Mouse (Mus musculus) embryonic stem cell, embryonic (primary cell): Measurements from ENCODE around the gene Tbc1d22a.

Source experiments
- CTCF ChIA-PET, 4 experiments: fragments of 300-600 bp in 2 of 4; fragments of 350-600 bp in 2 of 4; sonication (Branson Sonifier 250); formaldehyde crosslinking; loops; one replicate each; lab custom pipeline; 2022; ENCODE audit warnings: inconsistent platforms in 2 of 4; lab: Charles Lee
- POLR2A ChIA-PET, 4 experiments: fragments of 300-600 bp in 2 of 4; fragments of 350-600 bp in 2 of 4; sonication (Branson Sonifier 250); formaldehyde crosslinking; loops; one replicate each; lab custom pipeline; 2022; ENCODE audit warnings: antibody characterized with exemption in 4 of 4, inconsistent platforms in 1 of 4; lab: Charles Lee

Gene Tbc1d22a

DNA sequence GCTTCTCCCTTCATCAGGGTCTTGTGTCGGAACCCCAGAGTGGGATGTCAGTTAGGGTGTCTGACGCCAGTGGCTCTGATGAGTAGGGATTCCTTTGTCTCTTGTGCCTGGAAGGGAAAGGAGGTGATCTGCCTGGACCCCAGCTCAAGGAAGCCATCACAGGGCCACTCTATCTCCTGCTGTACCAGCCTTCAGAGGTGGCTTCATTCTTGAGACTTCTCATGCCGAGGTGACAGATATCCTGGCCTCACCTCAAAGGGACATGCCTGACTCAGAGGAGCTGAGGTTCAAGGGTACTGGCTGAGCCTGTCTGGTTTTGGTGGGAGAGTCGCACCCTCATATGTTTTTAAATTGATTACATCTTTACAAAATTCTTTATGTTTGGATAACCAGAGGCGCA lies 19.7 kb downstream of the Tbc1d22a start:
- POLR2A ChIA-PET = interaction anchor here in 2 of 4 experiments (0.5 to 0.6 kb wide), 2 partner anchors 230 to 254 kb away, joined by 3 read pairs; no protein-coding TSS in a partner anchor
- CTCF ChIA-PET = interaction anchor here in 1 of 4 experiments (0.6 kb wide), 1 partner anchor 471 kb away, joined by 3 read pairs; no protein-coding TSS in a partner anchor

DNA sequence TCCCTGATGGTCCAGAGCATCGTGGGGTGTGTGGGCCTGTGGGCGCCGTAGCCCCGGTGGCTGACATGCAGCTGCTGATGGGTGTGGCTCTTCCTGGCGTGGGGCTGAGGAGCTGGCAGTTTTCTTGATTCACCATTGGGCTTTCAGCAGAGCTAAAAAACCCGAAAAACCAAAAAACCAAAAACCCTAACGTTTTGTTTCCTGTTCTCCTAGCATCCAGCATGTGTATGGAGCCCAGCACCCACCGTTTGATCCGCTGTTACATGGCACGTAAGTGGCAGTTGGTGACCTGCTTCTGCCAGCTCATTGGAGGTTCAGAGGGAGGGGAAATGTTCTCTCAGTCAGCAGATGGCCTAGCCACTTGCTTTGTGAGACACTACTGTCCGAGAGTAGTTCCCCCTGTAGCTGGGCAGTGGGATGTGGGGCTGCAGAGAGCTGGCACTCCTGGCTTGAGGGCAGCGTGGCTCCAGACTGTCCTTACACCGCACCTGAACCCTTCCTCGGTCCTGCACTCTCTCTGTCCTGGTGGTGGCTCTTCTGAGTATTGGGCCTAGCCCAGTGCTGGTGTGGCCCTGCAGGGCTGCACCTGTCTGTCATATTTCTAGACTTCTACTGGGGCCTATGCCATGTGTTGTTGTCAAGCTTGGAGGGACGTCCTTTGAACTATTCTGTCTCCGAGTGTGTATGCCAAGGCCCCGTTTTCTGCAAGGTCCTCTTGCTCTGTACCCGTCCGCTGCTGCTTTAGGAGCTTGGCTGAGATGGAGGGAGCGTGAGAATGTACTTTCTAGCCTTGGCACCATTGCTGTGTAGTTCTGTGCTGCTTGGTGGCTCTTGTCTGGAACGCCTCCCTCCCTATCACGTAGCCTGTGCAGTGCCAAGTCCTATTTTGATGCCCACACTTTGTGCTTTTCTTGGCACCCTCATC lies 20.5 kb downstream of the Tbc1d22a start:
- POLR2A ChIA-PET = interaction anchor here in 1 of 4 experiments (0.5 to 0.9 kb wide), 2 partner anchors 12 to 231 kb away, joined by 3 read pairs; no protein-coding TSS in a partner anchor
- CTCF ChIA-PET = interaction anchor here in 1 of 4 experiments (0.6 kb wide), 1 partner anchor 471 kb away, joined by 3 read pairs; no protein-coding TSS in a partner anchor

DNA sequence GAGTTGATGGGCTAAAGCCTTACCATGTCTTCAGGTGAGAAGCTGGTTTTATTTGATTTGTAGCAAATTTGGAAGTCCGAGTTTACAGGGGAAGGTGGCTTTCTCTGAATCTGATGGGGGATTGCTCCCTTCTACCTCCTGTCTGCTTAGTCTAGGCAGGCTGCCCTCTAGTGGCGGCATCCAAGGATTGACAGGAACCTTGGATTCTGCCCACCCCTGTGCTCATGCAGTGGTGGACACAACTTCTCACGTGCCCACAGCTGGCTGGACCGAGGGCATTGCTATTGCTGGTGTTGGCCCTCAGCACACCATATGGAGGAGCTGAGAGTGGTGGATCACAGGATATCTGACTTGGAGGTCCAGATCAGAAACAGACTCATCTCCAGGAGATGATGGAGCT lies 22.0 kb downstream of the Tbc1d22a start:
- POLR2A ChIA-PET = interaction anchor here in 1 of 4 experiments (0.5 to 1.3 kb wide), 2 partner anchors 34 to 46 kb away, joined by 3 read pairs; no protein-coding TSS in a partner anchor
- CTCF ChIA-PET = interaction anchor here (0.5 to 1.2 kb wide), 13 partner anchors 11 to 666 kb away, joined by 3 to 12 read pairs (median 4); no protein-coding TSS in a partner anchor

DNA sequence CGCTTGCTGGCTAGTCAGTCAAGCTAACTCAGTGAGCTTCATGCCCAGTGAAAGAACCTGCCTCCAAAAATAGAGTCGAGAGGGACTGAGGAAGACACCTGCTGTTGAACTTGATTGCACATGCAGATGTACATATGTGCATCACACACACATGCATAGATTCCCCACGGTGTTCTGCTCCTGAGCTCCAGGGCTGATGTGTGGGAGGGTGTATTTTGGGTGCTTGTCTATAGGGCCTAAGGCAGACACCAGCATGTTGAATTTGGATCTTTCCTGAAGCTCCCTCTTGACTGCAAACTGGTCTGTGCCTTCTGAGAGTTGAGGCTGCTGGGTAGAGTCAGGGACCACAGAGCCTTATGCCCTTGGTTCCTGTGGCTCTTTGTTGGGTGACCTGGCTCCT lies 23.8 kb downstream of the Tbc1d22a start:
- CTCF ChIA-PET = interaction anchor here (0.6 to 1.9 kb wide), 11 partner anchors 8 to 623 kb away, joined by 3 to 8 read pairs (median 3); partner anchors contain the start of gene Gramd4 (in 1 of the 4)
- POLR2A ChIA-PET = interaction anchor here in 2 of 4 experiments (0.5 to 1.7 kb wide), 3 partner anchors 23 to 37 kb away, joined by 3 to 4 read pairs (median 3); partner anchors contain the start of gene Tbc1d22a (in 1 of the 2)

DNA sequence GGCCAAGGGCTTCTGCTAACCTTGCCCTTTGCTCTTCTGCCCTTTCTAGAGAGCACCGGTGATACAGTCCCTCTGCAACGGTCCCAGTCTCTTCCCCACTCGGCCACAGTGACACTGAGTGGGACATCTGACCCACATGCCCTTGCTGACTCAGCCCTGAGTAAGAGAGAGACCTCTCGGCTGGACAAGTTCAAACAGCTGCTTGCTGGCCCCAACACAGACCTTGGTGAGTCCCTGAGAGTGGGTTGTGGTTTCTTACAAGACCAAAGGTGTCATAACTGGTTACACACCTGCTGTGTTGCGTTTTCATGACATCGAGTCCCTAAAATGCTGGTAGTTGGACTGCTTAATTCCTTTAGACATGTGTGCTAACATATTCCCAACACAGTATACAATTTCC lies 24.8 kb downstream of the Tbc1d22a start:
- POLR2A ChIA-PET = no interaction called here
- CTCF ChIA-PET = interaction anchor here in 2 of 4 experiments (1.2 to 1.9 kb wide), 2 partner anchors 18 to 51 kb away, joined by 3 to 4 read pairs; no protein-coding TSS in a partner anchor

DNA sequence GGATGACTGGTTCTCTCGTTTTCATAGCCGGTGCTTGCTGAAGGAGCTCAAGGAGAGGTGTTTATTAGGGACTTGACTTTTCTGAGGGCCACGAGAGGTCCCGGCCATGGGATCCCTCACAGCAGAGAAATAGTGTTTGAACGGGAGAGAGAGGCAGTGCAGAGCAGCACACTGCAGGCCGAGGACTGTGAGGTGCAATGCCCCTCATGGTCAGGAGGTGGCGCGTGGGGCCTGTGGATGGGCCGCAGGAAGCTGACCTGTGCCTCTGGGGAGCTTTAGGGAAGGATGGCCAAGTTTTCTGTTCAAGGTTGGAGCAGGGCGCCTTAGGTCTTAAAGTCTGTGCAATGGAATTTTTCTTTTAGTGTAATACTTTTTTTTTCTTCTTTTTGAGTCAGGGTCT lies 25.5 kb downstream of the Tbc1d22a start:
- POLR2A ChIA-PET = interaction anchor here in 2 of 4 experiments (0.6 kb wide), 2 partner anchors 349 to 783 kb away, joined by 3 read pairs; no protein-coding TSS in a partner anchor
- CTCF ChIA-PET = interaction anchor here in 3 of 4 experiments (0.6 to 1.7 kb wide), 22 partner anchors 10 to 1307 kb away, joined by 3 to 7 read pairs (median 3); partner anchors contain the start of gene Tbc1d22a (in 1 of the 3)

DNA sequence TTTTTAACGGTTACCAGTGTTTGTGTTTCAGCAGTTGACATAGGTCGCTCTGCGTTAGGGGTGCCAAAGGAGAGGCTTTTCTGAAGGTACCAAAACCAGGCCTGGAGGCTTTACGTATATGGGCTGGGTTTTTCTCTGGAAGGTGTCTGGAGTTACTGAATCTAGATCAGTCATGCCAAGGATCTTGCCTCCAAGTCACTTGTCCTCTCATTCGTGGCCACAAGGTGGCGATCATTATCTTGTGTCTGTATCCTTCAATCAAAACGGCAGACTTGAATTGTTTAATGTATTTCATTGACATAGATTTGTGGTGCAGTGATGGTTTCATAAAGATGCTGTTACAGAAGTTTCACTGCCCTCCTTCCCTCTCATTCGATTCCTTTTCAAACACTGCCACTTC lies 29.4 kb downstream of the Tbc1d22a start:
- ChIA-PET POLR2A (no interaction called here), CTCF (no interaction called here)

DNA sequence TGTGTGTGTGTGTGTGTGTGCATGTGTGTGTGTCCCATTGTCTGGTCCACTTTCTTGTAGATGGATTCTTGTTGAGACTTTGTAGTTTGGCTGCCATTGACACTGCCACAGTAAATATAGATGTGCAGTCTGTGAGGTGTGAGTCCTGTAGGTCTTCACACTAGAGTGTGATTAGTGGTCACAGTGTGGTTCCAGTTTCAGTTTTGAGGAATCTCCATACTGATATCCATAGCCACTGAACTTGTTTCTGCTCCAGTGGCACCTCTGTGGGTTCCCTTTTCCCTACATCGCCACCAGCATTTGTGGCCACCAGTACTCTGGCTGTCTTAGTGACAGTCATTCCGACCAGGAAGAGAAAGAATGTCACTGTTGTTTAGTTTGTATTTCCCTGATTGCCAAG lies 30.1 kb downstream of the Tbc1d22a start:
- ChIA-PET CTCF (no interaction called here), POLR2A (no interaction called here)

DNA sequence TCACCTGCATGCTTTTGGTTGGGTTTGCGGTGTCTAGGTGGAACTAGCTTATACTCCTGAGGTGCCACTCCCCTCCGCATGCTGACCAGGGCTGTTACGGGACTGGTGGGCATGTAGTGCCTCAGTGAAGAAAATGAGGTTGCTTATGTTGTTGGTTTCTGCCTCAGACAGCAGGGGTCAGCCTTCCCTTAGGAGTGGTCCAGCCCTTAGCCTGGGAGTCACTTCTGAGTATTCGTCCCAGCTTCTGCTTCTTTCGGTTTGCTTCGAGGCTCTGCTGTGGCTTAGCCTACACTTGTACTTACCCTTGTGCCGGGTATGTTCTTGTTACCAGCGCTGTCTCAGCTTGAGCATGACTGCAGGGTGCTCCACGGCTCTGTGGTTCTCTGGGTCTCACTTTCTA lies 36.0 kb downstream of the Tbc1d22a start:
- POLR2A ChIA-PET = interaction anchor here in 2 of 4 experiments (1.3 to 1.4 kb wide), 3 partner anchors 13 to 99 kb away, joined by 3 to 4 read pairs (median 3); no protein-coding TSS in a partner anchor
- CTCF ChIA-PET = interaction anchor here in 3 of 4 experiments (0.5 to 1.9 kb wide), 14 partner anchors 10 to 1527 kb away, joined by 3 to 7 read pairs (median 3); no protein-coding TSS in a partner anchor

DNA sequence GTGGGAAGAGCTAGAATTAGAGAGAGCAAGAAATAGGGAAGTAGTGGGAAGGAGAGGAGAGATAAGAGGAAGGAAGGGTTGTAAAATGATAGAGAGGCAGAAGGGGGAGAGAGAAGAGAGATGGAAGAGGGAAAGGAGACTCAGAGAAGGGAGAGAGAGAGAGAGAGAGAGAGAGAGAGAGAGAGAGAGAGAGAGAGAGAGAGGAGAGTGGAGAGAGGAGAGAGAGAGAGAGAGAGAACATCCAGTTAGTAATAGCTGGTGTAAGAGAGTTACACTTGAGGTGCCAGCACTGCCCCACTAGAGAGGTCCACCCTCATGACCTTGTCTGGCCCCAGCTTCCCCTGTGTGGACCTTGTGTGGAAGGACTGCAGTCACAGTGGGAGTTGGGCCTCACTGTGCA lies 37.9 kb downstream of the Tbc1d22a start:
- CTCF ChIA-PET = interaction anchor here in 1 of 4 experiments (0.7 kb wide), 1 partner anchor 16 kb away, joined by 12 read pairs; no protein-coding TSS in a partner anchor
- POLR2A ChIA-PET = interaction anchor here in 2 of 4 experiments (0.6 to 0.7 kb wide), 2 partner anchors 79 to 160 kb away, joined by 3 read pairs; no protein-coding TSS in a partner anchor

DNA sequence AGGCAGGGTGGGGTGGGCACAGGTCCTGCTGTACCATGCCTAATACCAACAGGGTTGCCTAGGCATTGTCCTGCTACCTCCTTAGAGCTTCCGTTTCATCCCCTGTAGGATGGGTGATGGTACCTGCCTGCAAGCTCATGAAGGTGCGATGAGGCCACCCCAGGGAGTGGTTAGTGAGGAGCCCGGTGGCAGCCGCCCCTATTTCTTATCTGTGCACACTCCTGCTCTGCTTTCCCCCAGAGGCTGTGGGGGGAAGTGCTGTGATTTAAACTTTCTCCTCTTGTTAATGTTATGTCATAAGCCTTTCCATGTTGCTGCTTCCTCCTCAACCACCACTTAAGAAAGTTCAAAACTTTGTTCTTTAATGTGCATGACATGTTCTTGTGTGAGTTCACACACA lies 38.4 kb downstream of the Tbc1d22a start:
- ChIA-PET POLR2A (interaction anchor here in 2 of 4 experiments (0.7 to 1.0 kb wide), 2 partner anchors 9 to 79 kb away, joined by 3 read pairs; no protein-coding TSS in a partner anchor), CTCF (interaction anchor here in 3 of 4 experiments (0.9 to 1.3 kb wide), 4 partner anchors 11 to 152 kb away, joined by 3 read pairs; no protein-coding TSS in a partner anchor)

DNA sequence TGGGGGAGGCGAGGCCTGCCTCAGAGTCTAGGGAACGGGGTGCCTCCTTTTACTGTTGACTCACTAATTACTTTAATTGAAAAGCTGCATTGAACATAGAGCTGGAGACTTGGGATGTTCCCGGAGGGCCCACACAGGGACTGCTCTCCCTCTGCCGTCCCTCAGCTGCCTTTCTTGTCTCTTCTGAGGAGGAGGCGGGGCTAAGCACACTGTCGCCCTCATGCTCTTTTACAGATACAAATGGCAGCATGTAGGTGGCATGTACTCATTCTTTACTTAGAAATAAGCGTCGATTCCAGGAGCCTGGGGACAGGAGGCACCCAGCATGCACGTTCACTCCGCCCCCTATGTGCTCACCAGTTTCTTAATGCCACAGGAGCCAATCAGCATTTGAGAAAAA lies 39.2 kb downstream of the Tbc1d22a start:
- CTCF ChIA-PET = interaction anchor here (0.6 to 1.3 kb wide), 7 partner anchors 10 to 1884 kb away, joined by 3 to 6 read pairs (median 3); no protein-coding TSS in a partner anchor
- POLR2A ChIA-PET = interaction anchor here in 1 of 4 experiments (1.0 to 1.2 kb wide), 2 partner anchors 8 to 29 kb away, joined by 3 to 4 read pairs; no protein-coding TSS in a partner anchor

DNA sequence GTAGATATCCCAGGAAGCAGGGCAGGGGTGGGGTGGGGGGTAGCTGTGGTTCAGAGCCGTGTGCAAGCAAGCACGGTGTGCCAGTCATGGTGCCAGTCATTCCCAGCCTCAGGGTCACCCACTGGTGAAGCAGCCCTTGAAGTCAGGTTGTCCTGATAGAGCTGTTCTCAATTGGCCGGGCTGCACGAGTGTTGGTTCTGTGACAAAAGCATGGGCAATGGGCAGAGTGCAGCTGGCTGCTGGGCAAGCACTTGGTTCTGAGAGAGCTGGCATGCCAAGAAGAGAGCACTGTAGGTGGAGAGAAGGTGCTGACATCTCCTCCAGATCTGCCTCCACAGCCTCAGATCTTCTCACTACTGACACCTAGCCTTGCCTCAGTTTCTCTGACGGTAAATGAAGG lies 41.9 kb downstream of the Tbc1d22a start:
- POLR2A ChIA-PET = interaction anchor here in 1 of 4 experiments (0.5 to 1.0 kb wide), 2 partner anchors 13 to 44 kb away, joined by 3 to 4 read pairs; no protein-coding TSS in a partner anchor
- CTCF ChIA-PET = interaction anchor here in 2 of 4 experiments (0.6 to 1.4 kb wide), 2 partner anchors 16 to 18 kb away, joined by 3 to 4 read pairs; no protein-coding TSS in a partner anchor

DNA sequence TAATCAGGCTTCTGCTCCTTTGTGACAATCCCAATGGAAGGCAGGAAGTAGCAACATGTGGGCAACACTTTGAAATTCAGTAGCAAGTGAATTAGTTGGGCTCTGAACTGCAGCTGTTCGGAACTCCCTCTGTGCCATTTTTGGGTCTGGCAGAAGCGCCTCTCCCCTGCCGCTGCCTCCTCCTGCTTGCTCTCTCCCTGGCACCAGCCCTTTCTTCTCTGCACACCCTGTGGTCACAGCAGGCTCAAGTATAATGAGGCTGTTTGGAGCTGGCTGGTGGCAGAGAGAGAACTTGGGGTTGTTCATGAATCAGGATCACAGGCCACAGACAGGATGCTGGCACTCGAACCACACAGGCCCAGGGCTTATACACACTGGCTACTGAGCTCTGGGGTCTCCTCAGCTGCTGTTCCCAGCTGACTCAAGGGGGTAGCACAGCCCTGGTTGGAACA lies 42.5 kb downstream of the Tbc1d22a start:
- POLR2A ChIA-PET = interaction anchor here in 1 of 4 experiments (0.5 to 1.0 kb wide), 3 partner anchors 12 to 45 kb away, joined by 3 to 4 read pairs (median 3); no protein-coding TSS in a partner anchor
- CTCF ChIA-PET = interaction anchor here in 3 of 4 experiments (0.6 to 1.4 kb wide), 3 partner anchors 17 to 19 kb away, joined by 3 to 4 read pairs (median 3); no protein-coding TSS in a partner anchor

DNA sequence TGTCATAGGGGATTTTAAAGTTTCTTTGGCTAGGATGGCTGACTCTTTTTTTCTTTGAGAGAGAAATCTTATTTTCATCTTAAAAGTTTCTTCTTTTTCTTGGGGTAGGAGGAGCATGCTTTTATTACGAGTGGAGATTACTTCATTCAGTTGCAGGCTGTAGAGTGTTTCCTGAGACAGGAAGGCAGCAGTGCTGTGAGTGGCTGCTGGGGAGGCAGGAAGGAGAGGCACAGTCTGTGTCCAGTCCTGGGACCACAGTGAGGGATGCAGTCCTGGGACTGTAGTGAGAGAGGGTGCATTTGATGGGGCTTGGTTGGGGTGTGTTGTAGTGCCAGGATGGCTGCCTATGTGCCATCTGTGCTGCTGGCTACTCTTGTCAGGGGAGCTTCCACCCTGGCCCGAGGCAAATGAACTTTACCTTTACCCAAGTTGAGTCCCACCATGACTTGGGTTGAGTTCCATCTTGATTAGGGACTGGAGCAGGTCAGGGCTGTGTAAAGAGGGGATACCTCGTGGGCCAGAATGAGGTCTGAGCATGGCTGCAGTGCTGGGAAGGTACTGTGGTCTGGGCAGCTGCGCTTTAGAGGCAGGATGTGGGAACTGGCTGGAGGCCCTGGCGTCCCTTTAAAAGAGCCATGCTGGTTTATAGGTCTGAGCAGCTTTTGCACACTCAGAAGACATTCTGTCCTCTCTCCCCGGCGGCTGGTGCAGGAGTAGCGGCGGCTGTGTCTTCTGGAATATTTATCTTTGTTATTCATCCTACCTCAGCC lies 43.8 kb downstream of the Tbc1d22a start:
- CTCF ChIA-PET = interaction anchor here in 1 of 4 experiments (1.4 kb wide), 1 partner anchor 20 kb away, joined by 4 read pairs; no protein-coding TSS in a partner anchor
- POLR2A ChIA-PET = no interaction called here

DNA sequence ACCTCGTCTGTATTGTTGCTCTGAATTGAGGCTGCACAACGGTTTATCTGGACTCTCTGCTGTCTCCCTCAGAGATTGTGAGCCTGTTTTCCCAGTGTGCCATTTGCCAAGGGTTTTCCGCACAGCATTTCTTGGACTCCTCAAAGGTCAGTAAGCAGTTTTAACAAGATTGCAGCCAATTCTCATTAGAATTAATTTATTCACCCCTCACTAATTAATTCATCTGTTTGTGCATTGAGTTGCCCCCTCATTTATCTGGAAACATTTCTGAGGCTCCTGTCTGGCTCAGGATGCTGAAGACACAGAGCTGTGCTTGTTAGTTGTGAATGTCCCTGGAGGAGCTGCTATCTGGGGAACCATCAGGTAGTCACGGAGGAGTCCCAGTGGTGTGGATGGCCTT lies 45.0 kb downstream of the Tbc1d22a start:
- ChIA-PET CTCF (interaction anchor here in 1 of 4 experiments (1.1 kb wide), 1 partner anchor 19 kb away, joined by 3 read pairs; no protein-coding TSS in a partner anchor), POLR2A (no interaction called here)

DNA sequence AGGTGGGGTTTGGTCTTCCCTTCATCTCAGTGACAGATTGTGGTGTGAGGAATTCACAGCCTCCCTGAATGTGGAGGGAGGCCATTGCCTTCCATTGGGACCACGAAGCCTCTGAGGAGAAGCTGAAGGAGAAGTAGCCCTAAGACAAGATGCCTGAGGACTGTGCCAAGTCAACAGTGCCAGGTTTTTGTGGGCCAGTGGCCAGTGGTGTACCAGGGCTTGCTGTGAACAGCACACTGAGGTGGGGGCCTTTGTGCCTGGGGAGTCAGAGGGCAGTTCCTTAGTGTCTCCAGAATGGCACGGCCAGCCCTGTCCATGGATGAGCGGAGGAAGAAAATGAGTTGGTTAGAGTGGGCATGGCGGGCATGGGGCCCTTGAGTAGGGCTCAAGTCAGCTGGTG lies 45.9 kb downstream of the Tbc1d22a start:
- CTCF ChIA-PET = interaction anchor here in 3 of 4 experiments (0.6 to 1.1 kb wide), 4 partner anchors 10 to 123 kb away, joined by 3 to 4 read pairs (median 3); no protein-coding TSS in a partner anchor
- POLR2A ChIA-PET = interaction anchor here in 1 of 4 experiments (0.6 kb wide), 1 partner anchor 493 kb away, joined by 3 read pairs; no protein-coding TSS in a partner anchor
